Mouse (Mus musculus) forebrain, embryonic 10.5 days (tissue): Measurements from ENCODE around the gene Cab39l. TPM values are rescaled to one million over a fixed set of nuclear protein-coding genes. Genes with fewer than 3 reads are reported as not detected.
"Not testable (repeated sequence)": the region's sequence is repeated elsewhere in the genome, so short reads cannot be mapped to it uniquely, and the experiment has no call there.

ENCODE experiments used
- DNase-seq: peaks from one replicate; pipeline ENCODE4 v3.0.0-alpha.2; 2017; ENCODE audit warnings: low spot score; ENCODE audit errors: extremely low spot score
- H3K27ac ChIP-seq: fragments of 300-500 bp; sonication (generic); 2 replicates; pipeline ENCODE4 v1.5.1; 2016; ENCODE audit warnings: mild to moderate bottlenecking
- H3K27me3 ChIP-seq: fragments of 300-500 bp; sonication (generic); 2 replicates; pipeline ENCODE4 v1.6.1; 2016; ENCODE audit warnings: mild to moderate bottlenecking; ENCODE audit not compliant: poor library complexity, severe bottlenecking
- H3K36me3 ChIP-seq: fragments of 300-500 bp; sonication (generic); replicated peaks from 2 replicates; pipeline ENCODE4 v1.6.1; 2016; ENCODE audit warnings: mild to moderate bottlenecking, moderate library complexity
- H3K4me1 ChIP-seq: fragments of 300-500 bp; sonication (generic); 2 replicates; pipeline ENCODE4 v1.6.1; 2016
- H3K4me3 ChIP-seq: fragments of 300-500 bp; sonication (generic); 2 replicates; pipeline ENCODE4 v1.5.1; 2016; ENCODE audit warnings: mild to moderate bottlenecking, moderate library complexity
- H3K9me3 ChIP-seq: fragments of 300-500 bp; sonication (generic); 2 replicates; pipeline ENCODE4 v1.6.1; 2016; ENCODE audit warnings: mild to moderate bottlenecking, moderate library complexity
- WGBS: fragments of 180-500 bp; shearing (Covaris S2); methylation state at CpG from one replicate; pipeline ENCODE4 v1.1.7; 2016; 5-methylcytosine and 5-hydroxymethylcytosine counted together
- polyA plus RNA-seq: library from polyadenylated mRNA; unstranded; fragments of >200 nt; fragmentation: Nextera tagmentation; extraction: Ambion mirVana; gene quantifications from 2 replicates; pipeline ENCODE4 v1.2.1, GENCODE M21; 2016

Gene Cab39l
- polyA plus RNA-seq, 1 experiment from 2014 or later, result 44.5 TPM

DNA sequence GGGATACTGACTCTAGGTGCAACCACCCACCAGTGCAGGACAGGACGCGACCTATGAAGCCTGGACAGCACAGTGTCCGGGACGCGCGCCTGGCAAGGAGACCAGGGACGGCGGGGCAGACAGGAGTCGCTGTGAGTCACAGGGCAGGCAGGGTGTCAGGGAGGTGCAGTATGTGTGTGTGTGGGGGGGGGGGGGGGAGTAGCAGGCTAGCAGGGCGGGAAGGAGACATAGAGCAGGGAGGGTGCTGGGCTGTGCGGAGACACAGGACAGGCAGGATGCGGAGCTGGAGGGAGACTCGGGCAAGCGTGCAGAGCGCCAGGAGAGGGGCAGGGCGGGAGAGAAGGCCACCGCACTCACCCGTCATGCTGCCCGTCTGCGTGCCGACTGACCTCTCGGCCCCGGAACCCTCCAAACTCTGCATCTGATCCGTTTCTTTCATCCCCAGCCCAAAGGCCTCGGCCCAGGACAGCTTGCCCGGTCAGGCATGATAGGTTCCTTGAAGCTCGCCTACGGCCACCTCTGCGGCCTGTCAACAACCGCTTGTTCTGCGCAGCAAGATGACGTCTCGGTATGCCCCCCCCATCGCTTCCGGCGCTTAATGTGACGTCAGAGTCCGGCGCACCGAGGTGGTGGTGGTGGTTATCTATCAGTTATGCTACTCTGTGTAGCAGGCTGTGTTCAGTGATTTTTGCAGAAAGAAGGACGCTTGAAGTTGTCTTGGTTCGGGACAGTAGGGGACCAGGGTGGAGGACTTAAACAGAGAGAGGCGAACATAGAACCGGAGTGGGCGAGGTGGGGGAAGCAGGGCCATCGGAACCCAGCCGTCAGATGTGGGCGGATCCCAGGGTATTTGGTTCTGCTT, 156.9 kb downstream of the Cab39l start, which contains the start of gene Cdadc1:
Gene Cdadc1, minus strand, starts transcription at position 562 of the 862 bp plus-strand sequence.
- under 1% methylated on average over 48 of the region's 48 CpGs for WGBS
- H3K36me3 ChIP-seq, result peaks cover 5% of the 10 kb centered on the region; the same call in 1 of the 2 replicates
- peaks cover 15% of the 10 kb centered on the region for H3K4me1 ChIP-seq
- H3K9me3 ChIP-seq, result no peaks in the 10 kb centered on the region
- H3K4me3 ChIP-seq, result peak within 1 kb of the TSS; percentile 90
- H3K27ac ChIP-seq, result peak within 1 kb of the TSS; percentile 86
- peak; percentile 97 for DNase-seq
- no peaks in the 10 kb centered on the region for H3K27me3 ChIP-seq

DNA sequence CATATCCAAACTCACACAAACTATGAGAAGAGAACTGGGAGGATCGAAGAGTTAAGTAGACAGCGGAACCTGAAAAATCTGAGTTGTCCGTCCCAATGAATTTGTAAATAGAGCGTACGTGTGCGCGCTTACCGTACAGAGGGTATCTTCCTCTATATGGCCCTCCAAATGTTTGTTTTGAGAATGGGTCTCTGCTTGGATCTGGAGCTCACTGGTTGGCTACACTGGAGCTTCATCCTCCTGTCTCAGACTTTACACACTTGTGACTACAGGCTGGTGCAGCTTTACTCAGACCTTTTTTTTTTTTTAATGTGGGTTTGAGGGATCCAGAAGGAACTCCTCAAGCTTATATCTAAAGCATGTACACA, 157.5 kb downstream of the Cab39l start:
- DNase-seq, result no peak
- peak overlapping the region; percentile 86 for H3K27ac ChIP-seq
- 2% methylated on average over 8 of the region's 8 CpGs for WGBS
- H3K9me3 ChIP-seq, result no peaks in the 10 kb centered on the region
- H3K27me3 ChIP-seq, result no peaks in the 10 kb centered on the region
- H3K36me3 ChIP-seq, result peaks cover 5% of the 10 kb centered on the region; the same call in 1 of the 2 replicates
- peak overlapping the region; percentile 90 for H3K4me3 ChIP-seq
- peaks cover 15% of the 10 kb centered on the region for H3K4me1 ChIP-seq

DNA sequence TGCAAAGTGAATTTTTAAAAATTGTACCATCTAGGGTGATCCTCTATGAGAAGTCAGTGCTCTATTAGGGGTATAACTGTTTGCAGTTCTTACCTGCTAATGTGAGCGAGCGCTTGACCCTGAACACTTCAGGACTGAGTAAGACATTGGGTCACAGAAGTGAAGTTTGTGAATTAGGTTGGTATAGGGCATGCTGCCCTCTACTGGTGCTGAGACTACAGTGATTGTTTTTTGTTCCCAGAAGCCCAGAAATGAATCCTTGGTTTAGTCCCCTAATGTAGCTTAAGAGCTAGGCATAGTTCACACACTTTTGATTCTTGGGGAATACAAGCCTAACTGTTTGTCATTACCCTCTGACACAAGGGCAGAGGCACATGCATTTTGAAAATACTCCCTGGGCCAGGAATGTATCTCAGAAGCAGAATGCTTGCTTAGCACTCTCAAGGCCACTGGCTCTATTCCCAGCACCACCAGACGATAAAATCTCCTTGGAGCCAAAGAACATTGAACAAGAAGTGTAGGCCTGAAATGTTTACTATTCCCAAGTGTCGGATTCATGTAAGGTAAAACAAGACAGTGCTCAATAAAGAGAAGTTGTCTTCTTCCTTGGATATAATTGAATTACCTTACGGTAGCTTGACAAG, 163.4 kb downstream of the Cab39l start:
- H3K27me3 ChIP-seq, result peaks cover 12% of the 10 kb centered on the region
- 76% methylated on average over 5 of the region's 5 CpGs for WGBS
- H3K9me3 ChIP-seq, result no peaks in the 10 kb centered on the region

DNA sequence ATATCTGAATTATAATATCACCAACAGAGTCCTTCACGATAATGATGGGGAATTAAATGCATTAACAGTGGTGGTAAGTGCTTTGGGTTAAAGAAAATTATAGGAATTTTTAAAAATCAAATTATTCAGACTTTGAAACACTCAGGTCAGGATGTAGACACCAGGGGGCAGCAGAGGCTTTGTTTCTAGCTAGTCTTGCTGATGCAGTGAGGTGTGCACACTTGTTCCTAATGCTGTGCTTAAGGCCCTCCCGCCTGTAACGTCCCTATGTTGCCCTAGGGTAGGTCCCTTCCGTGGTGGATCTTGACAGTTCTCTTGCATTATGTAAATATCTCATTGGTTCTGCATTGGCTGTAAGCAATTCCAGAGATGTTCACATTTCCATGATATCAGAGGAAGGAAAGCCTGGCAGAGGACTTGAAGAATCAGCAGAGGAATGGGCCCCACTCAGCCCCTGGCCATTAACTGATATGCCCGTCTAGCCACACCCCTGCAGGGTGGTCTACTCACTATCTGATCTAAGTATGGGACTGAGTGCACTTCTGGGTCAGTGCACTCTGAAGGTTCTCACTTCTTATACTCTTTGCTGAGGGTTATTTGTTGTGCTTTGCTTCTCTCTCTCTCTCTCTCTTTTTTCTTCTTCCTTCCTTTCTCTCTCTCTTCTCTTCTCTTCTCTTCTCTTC, 165.0 kb downstream of the Cab39l start:
- WGBS, result 22% methylated on average over 5 of the region's 5 CpGs
- peak; percentile 68 for DNase-seq
- Histone ChIP-seq H3K4me1 (peaks cover 13% of the 10 kb centered on the region), H3K4me3 (no peak overlapping the region), H3K9me3 (no peaks in the 10 kb centered on the region), H3K27ac (no peak overlapping the region), H3K36me3 (no peaks in the 10 kb centered on the region), H3K27me3 (peaks cover 12% of the 10 kb centered on the region)

More for the DNA sequence above, 163.4 kb downstream of the Cab39l start:
- no peak overlapping the region for H3K27ac ChIP-seq
- DNase-seq, result no peak
- no peaks in the 10 kb centered on the region for H3K36me3 ChIP-seq
- no peak overlapping the region for H3K4me3 ChIP-seq
- H3K4me1 ChIP-seq, result peaks cover 13% of the 10 kb centered on the region

DNA sequence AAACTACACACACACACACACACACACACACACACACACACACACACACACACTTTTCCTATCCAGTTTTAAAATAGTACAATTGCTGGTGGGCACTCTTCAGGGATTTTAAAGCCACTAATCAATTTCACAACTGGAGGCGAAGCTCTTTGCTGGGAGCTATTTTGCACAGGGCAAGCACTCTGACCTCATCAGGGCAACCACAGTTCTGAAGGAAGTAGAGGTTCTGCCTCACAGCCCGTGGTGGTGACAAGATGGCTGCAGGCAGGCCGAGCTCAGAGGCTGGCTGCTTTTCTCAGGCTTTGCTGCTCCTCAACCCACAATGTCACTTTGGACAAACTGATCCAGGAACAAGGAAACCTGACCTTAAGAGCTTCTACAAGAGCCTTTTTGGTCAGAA, 166.2 kb downstream of the Cab39l start:
- Histone ChIP-seq H3K4me3 (no peak overlapping the region), H3K27ac (0 out of 2 replicates have a peak overlapping the region, but pooled peaks have one; percentile 63), H3K9me3 (no peaks in the 10 kb centered on the region), H3K27me3 (peaks cover 12% of the 10 kb centered on the region), H3K36me3 (no peaks in the 10 kb centered on the region), H3K4me1 (peaks cover 13% of the 10 kb centered on the region)
- WGBS, result 53% methylated on average over 3 of the region's 3 CpGs
- no peak for DNase-seq

DNA sequence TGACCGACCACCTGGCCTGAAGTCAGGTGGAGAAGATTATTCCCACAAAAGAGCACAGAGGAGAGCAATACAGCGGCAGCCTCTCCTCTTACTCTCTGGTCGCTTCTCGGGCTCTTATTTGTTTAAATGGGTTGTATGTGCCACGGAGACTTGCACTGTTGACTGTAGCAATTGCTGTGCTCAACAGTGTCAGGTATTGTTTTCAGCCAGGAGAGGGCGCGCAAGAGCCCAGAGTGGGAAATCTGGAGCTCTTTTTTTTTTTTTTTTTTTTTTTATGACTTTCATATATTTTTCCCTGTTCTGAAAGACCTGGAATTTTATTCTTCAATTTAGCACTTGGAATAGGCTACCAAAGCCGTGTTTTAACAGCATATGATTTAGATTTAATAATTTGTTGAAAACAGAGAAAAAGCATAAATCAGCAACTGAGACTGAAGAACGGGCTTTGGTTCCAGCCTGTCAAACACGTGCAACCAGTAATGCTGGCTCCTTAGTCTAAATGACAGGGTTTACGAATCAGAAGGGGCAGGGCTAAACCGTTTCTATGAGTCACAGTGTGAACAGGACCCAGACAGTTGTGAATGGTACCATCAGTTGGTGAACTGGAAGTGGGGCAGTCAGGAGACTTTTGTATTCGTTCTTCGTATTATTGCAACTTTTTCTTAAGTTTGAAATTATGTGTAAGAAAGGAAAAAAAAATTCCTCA, 172.3 kb downstream of the Cab39l start:
- Histone ChIP-seq H3K36me3 (no peaks in the 10 kb centered on the region), H3K27ac (no peak overlapping the region), H3K4me3 (no peak overlapping the region), H3K27me3 (peaks cover 23% of the 10 kb centered on the region), H3K9me3 (no peaks in the 10 kb centered on the region), H3K4me1 (peaks cover 12% of the 10 kb centered on the region)
- DNase-seq, result peak; percentile 57
- WGBS, result 62% methylated on average over 14 of the region's 14 CpGs

DNA sequence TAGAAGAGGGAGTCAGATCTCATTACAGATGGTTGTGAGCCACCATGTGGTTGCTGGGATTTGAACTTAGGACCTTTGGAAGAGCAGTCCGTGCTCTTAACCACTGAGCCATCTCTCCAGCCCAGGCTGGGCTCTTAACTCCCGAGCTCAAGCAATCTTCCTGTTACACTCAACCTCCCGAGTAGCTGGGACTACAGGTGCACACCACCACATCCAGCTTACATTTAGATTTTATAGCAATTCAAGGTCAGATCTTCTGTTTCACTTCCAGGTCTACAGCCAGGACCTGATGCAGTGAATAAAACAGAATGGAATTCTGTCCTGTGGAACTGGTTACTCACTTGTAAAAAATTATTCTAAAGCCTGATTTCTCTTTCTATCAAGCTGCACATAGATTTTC, 173.4 kb downstream of the Cab39l start:
- 83% methylated on average over 3 of the region's 3 CpGs for WGBS
- DNase-seq, H3K36me3 ChIP-seq, H3K27ac ChIP-seq, H3K4me3 ChIP-seq, H3K9me3 ChIP-seq: not testable (repeated sequence)
- Histone ChIP-seq H3K4me1 (peaks cover 11% of the 10 kb centered on the region), H3K27me3 (peaks cover 23% of the 10 kb centered on the region)

DNA sequence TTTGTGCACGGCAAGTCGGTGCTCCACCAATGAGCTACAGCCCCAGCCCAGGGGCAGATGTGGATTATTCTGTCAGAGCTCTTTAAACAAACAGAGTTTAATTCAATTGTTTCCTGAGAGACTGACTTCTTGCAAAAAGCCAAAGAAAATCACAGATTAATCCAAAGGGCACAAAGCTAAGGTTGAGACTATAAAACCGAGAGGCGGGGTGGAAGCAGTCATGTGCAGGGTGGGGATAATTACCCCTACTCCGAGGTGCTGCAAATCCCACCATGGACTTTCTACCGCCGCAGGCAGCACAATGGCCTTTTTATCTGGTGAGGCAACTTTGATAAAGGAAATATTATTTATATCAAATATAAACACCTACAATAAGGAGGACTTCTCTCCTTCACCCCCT, 176.0 kb downstream of the Cab39l start:
- DNase-seq, result no peak
- H3K27me3 ChIP-seq, result peaks cover 27% of the 10 kb centered on the region
- H3K27ac ChIP-seq, result no peak overlapping the region
- peaks cover 11% of the 10 kb centered on the region for H3K4me1 ChIP-seq
- 49% methylated on average over 7 of the region's 7 CpGs for WGBS
- no peak overlapping the region for H3K4me3 ChIP-seq
- H3K36me3 ChIP-seq, result no peaks in the 10 kb centered on the region
- H3K9me3 ChIP-seq, result no peaks in the 10 kb centered on the region

DNA sequence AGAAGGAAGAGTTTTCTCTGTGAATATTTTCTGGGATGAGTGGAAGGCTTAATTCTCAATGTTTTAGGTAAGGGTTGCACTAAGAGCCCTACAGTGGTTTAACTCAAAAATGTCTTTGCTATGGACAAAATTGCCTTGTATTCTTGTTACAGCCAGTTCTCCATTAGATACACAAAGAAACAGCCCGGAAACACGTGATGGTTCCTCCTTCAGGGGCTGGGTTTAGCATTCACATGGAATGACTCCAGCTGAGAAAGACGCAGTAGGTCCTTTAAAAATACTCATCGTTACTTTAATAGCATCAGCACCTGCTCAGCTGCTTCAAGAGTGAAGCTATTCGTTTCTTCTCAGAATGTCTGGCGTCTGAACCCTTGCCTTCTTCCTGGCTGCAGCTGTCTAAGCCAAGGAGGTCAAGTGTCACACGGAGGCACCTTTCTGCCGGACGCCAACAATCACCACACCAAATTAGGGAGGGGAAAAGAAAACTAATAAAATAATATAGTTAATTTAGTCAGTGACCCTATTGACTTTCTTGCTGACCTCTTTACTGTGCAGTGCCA, 183.6 kb downstream of the Cab39l start:
- WGBS, result 18% methylated on average over 9 of the region's 9 CpGs
- Histone ChIP-seq H3K4me3 (peak overlapping the region; percentile 70), H3K9me3 (no peaks in the 10 kb centered on the region), H3K36me3 (peaks cover 3% of the 10 kb centered on the region), H3K4me1 (peaks cover 48% of the 10 kb centered on the region), H3K27ac (no peak overlapping the region), H3K27me3 (peaks cover 67% of the 10 kb centered on the region)
- no peak for DNase-seq

DNA sequence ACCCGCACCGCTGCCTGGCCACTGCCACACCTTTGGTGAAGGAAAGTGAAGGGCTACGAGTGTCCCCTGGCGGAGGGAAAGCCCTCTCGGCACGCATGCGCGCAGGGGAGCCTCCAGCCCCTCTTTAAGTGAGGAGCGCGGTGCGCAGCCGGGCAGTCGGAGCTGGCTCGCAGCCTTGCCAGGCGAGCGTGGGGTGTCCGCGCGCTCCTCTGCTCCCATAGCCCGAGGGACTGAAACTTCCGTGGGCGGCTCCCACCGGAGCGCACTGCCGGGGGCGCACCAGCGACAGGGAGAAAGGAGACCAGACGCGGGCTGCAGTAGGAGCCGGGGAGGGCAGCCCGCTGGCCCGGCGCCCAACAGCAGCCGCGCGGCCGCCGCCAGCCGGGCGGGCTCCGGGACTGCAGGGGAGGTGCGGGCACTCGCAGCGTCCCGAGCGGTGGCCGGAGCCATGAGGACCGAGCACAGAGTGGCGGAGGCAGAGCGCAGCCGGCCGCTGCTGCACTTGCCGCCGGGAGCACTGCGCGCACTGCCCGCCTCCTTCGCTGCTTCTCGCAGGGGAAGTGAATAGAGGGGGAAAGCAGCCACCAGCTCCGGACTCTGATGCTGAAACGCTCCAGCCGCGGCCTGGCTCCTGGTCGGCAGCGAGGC, 184.5 kb downstream of the Cab39l start, which contains the start of gene Shisa2:
Gene Shisa2, plus strand, starts transcription at position 151 of the 648 bp plus-strand sequence.
- under 1% methylated on average over 65 of the region's 65 CpGs for WGBS
- Histone ChIP-seq H3K27ac (peak within 1 kb of the TSS; percentile 93), H3K4me1 (peaks cover 57% of the 10 kb centered on the region), H3K4me3 (peak within 1 kb of the TSS; percentile 70), H3K36me3 (peaks cover 12% of the 10 kb centered on the region), H3K27me3 (peaks cover 75% of the 10 kb centered on the region), H3K9me3 (no peaks in the 10 kb centered on the region)
- peak; percentile 88 for DNase-seq

DNA sequence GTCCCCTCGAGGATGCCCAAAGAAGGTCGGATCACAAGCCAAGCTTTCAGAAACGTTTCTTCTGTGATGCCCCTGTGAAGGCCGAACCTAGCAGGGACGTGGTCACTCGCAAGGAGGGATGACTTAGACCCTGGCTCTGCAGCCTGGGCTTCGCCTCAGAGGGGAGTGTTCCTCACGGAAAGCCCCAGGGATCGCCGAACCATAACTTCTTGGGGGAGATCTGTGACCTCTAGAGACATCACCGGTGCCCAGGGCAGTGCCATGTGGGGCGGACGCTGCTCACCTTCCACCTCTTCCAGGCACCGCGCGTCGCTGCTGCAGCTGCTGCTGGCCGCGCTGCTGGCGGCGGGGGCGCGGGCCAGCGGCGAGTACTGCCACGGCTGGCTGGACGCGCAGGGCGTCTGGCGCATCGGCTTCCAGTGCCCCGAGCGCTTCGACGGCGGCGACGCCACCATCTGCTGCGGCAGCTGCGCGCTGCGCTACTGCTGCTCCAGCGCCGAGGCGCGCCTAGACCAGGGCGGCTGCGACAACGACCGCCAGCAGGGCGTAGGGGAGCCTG, 185.1 kb downstream of the Cab39l start:
- peak overlapping the region; percentile 93 for H3K27ac ChIP-seq
- H3K36me3 ChIP-seq, result peaks cover 18% of the 10 kb centered on the region
- H3K4me1 ChIP-seq, result peaks cover 58% of the 10 kb centered on the region
- no peaks in the 10 kb centered on the region for H3K9me3 ChIP-seq
- H3K4me3 ChIP-seq, result peak overlapping the region; percentile 70
- under 1% methylated on average over 51 of the region's 51 CpGs for WGBS
- H3K27me3 ChIP-seq, result peaks cover 75% of the 10 kb centered on the region
- peak; percentile 50 for DNase-seq
